Mouse (Mus musculus) heart, postnatal 0 days (tissue): ENCODE results near the gene Ap3d1. TPM values are rescaled to one million over a fixed set of nuclear protein-coding genes. Genes with fewer than 3 reads are reported as not detected.

Experiments
- ATAC-seq: fragments of 200-750 bp; cut with Nextera tagmentation; 2 replicates; pipeline ENCODE4 v1.8.0; 2017; ENCODE audit warnings: low read depth, moderate number of reproducible peaks, moderate library complexity; ENCODE audit not compliant: insufficient read depth
- DNase-seq: peaks from one replicate; pipeline ENCODE4 v3.0.0-alpha.2; 2016; ENCODE audit warnings: low spot score
- H3K27ac ChIP-seq: fragments of 300-500 bp; sonication (generic); 2 replicates; pipeline ENCODE4 v1.5.1; 2014; ENCODE audit warnings: low read depth, mild to moderate bottlenecking
- H3K27me3 ChIP-seq: fragments of 300-500 bp; sonication (generic); 2 replicates; pipeline ENCODE4 v1.6.1; 2014; ENCODE audit warnings: low read length, mixed read lengths; ENCODE audit not compliant: control insufficient read depth, insufficient read depth
- H3K36me3 ChIP-seq: fragments of 300-500 bp; sonication (generic); replicated peaks from 2 replicates; pipeline ENCODE4 v1.6.1; 2014; ENCODE audit warnings: low read length, mixed read lengths; ENCODE audit not compliant: control insufficient read depth, insufficient read depth
- H3K4me1 ChIP-seq: fragments of 300-500 bp; sonication (generic); 2 replicates; pipeline ENCODE4 v1.6.1; 2014; ENCODE audit warnings: antibody characterized with exemption; ENCODE audit not compliant: control insufficient read depth, insufficient read depth
- H3K4me2 ChIP-seq: fragments of 300-500 bp; sonication (generic); 2 replicates; pipeline ENCODE4 v1.6.1; 2014; ENCODE audit warnings: low read depth, mild to moderate bottlenecking, low read length, moderate library complexity
- H3K4me3 ChIP-seq: fragments of 300-500 bp; sonication (generic); 2 replicates; pipeline ENCODE4 v1.5.1; 2014; ENCODE audit warnings: low read depth, low read length
- H3K9ac ChIP-seq: fragments of 300-500 bp; sonication (generic); replicated peaks from 2 replicates; pipeline ENCODE4 v1.6.1; 2014; ENCODE audit warnings: low read depth, low read length, mixed read lengths
- H3K9me3 ChIP-seq: fragments of 300-500 bp; sonication (generic); replicated peaks from 2 replicates; pipeline ENCODE4 v1.6.1; 2016; ENCODE audit warnings: low read length; ENCODE audit not compliant: control insufficient read depth
- CTCF ChIP-seq: IDR thresholded peaks from 2 replicates; pipeline ENCODE4 v1.5.1; 2016; ENCODE audit warnings: antibody characterized with exemption, control low read depth, low read depth
- EP300 ChIP-seq: IDR thresholded peaks from 2 replicates; pipeline ENCODE4 v1.6.1; 2016; ENCODE audit warnings: antibody characterized with exemption, low read depth
- WGBS: fragments of 180-500 bp; shearing (Covaris S2); extraction: QIAGEN DNeasy Blood & Tissue Kit; methylation state at CpG from one replicate; pipeline ENCODE4 v1.1.7; 2014; 5-methylcytosine and 5-hydroxymethylcytosine counted together
- polyA plus RNA-seq: library from polyadenylated mRNA; unstranded; fragments of >200 nt; fragmentation: Nextera tagmentation; extraction: Ambion mirVana; gene quantifications from 2 replicates; pipeline ENCODE4 v1.2.1, GENCODE M21; 2015
- total RNA-seq: library from RNA; depleted of rRNA; stranded (reverse); fragments of >200 nt; gene quantifications from 2 replicates; pipeline ENCODE4 v1.2.3, GENCODE M21; 2014; ENCODE audit warnings: low replicate concordance

Gene Ap3d1
- total and polyA plus RNA-seq, 2 experiments from 2014 or later, result 31.6 to 77.9 TPM

- ATAC-seq, result no peak
- Histone ChIP-seq H3K27me3 (no peaks in the 10 kb centered on the region), H3K4me3 (no peak overlapping the region), H3K4me1 (peaks cover 12% of the 10 kb centered on the region; the same call in 1 of the 2 replicates), H3K4me2 (peak overlapping the region; percentile 36; the same call in 1 of the 2 replicates), H3K27ac (peak overlapping the region; percentile 55; the same call in 1 of the 2 replicates), H3K36me3 (peaks cover 24% of the 10 kb centered on the region), H3K9me3 (no peaks in the 10 kb centered on the region), H3K9ac (no peak overlapping the region)
- 60% methylated on average over 2 of the region's 2 CpGs for WGBS
- no peak for TF ChIP-seq CTCF
- TF ChIP-seq EP300, result no peak
- DNase-seq, result no peak
Observed at GRCm38 (mm10) chr10:80695186-80695585, 46.9 kb downstream of the Ap3d1 start.

- DNase-seq (no peak), ATAC-seq (no peak)
- H3K27ac ChIP-seq, result peak overlapping the region; percentile 55; the same call in 1 of the 2 replicates
- H3K9me3 ChIP-seq, result no peaks in the 10 kb centered on the region
- TF ChIP-seq CTCF (no peak), EP300 (no peak)
- H3K4me1 ChIP-seq, result peaks cover 12% of the 10 kb centered on the region; the same call in 1 of the 2 replicates
- WGBS, result 87% methylated on average over 13 of the region's 13 CpGs
- H3K4me2 ChIP-seq, result no peak overlapping the region; the same call in 1 of the 2 replicates
- no peaks in the 10 kb centered on the region for H3K27me3 ChIP-seq
- no peak overlapping the region for H3K9ac ChIP-seq
- H3K4me3 ChIP-seq, result no peak overlapping the region
- H3K36me3 ChIP-seq, result peaks cover 32% of the 10 kb centered on the region
Observed at GRCm38 (mm10) chr10:80694159-80694938, 47.7 kb downstream of the Ap3d1 start.

- Histone ChIP-seq H3K36me3 (peaks cover 36% of the 10 kb centered on the region), H3K9me3 (no peaks in the 10 kb centered on the region), H3K4me2 (no peak overlapping the region), H3K4me1 (peaks cover 12% of the 10 kb centered on the region; the same call in 1 of the 2 replicates), H3K4me3 (no peak overlapping the region), H3K27me3 (no peaks in the 10 kb centered on the region), H3K27ac (peak overlapping the region; percentile 20; the same call in 1 of the 2 replicates), H3K9ac (no peak overlapping the region)
- TF ChIP-seq EP300 (no peak), CTCF (no peak)
- ATAC-seq (no peak), DNase-seq (no peak)
- 82% methylated on average over 12 of the region's 12 CpGs for WGBS
Observed at GRCm38 (mm10) chr10:80693401-80694045, 48.5 kb downstream of the Ap3d1 start.

GRCm38 (mm10) chr10:80692249-80693165 lies 49.6 kb downstream of the Ap3d1 start:
- WGBS, result 76% methylated on average over 14 of the region's 14 CpGs
- H3K4me1 ChIP-seq, result peaks cover 9% of the 10 kb centered on the region; the same call in 1 of the 2 replicates
- H3K27me3 ChIP-seq, result no peaks in the 10 kb centered on the region
- DNase-seq (no peak), ATAC-seq (no peak)
- H3K36me3 ChIP-seq, result peaks cover 31% of the 10 kb centered on the region
- H3K4me2 ChIP-seq, result no peak overlapping the region
- H3K27ac ChIP-seq, result peak overlapping the region; percentile 15; the same call in 1 of the 2 replicates
- H3K9me3 ChIP-seq, result no peaks in the 10 kb centered on the region
- H3K9ac ChIP-seq, result no peak overlapping the region
- H3K4me3 ChIP-seq, result no peak overlapping the region
- TF ChIP-seq EP300, result no peak
- no peak for TF ChIP-seq CTCF

- Histone ChIP-seq H3K4me3 (no peak overlapping the region), H3K27ac (no peak overlapping the region), H3K36me3 (peaks cover 42% of the 10 kb centered on the region), H3K4me2 (no peak overlapping the region), H3K4me1 (no peaks in the 10 kb centered on the region), H3K27me3 (no peaks in the 10 kb centered on the region), H3K9me3 (no peaks in the 10 kb centered on the region), H3K9ac (no peak overlapping the region)
- ATAC-seq (peak; percentile 83), DNase-seq (peak; percentile 77)
- WGBS, result 25% methylated on average over 5 of the region's 5 CpGs
- no peak for TF ChIP-seq EP300
- peak; percentile 87 for TF ChIP-seq CTCF
Observed at GRCm38 (mm10) chr10:80687850-80688249, 54.2 kb downstream of the Ap3d1 start.
